Mouse (Mus musculus) megakaryocyte, adult 5-6 weeks (primary cell): ENCODE measurements around the gene Tcf19. TPM values are rescaled to one million over a fixed set of nuclear protein-coding genes. Genes with fewer than 3 reads are reported as not detected.
"Not testable (repeated sequence)": the region's sequence is repeated elsewhere in the genome, so short reads cannot be mapped to it uniquely, and the experiment has no call there.

Experiments
- ATAC-seq: 2 replicates; pipeline ENCODE4 v1.8.0; 2016; ENCODE audit warnings: mild to moderate bottlenecking, inconsistent platforms; ENCODE audit not compliant: poor library complexity, severe bottlenecking
- total RNA-seq, 2 experiments: library from RNA; stranded (forward) in 1 of 2; stranded (reverse) in 1 of 2; fragments of 153-499, 151-499 nt in 1 of 2; fragments of 221-1000, 200-1000 nt in 1 of 2; gene quantifications; 2 replicates each; pipeline versions ENCODE4 v1.2.3 to v1.2.4; 2015 to 2017

Gene Tcf19
- total RNA-seq, 2 experiments from 2014 or later: 29.6 to 72.2 TPM

DNA sequence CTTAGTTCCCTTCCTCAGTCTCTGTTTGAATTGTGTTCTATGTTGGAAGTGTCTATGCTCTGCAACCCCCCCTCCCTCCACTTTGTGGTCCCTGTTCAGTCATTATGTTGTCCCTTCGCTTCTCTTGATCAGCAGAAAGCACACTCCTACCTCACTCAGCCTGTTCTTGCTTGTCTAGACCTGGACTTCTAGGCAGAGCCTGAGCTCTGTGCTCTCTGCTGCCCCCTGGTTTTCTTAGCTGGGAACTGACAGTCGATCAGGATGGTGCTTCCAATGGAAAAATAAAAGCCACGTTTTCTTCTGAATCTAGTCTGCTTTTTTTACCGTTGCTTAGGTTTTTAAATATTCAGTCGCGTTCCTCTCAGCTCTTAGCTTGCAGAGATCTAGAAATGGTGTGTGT lies 17.7 kb upstream of the Tcf19 start:
- peak; percentile 75 for ATAC-seq

- ATAC-seq: no peak
These were observed 16.3 kb upstream of the Tcf19 start, which contains the start of gene Psors1c2 for GRCm38 (mm10) chr17:35532901-35533300. TSS of gene Psors1c2 (plus strand) at chr17:35533201.

GRCm38 (mm10) chr17:35532360-35532759 lies 15.7 kb upstream of the Tcf19 start:
- ATAC-seq: no peak

DNA sequence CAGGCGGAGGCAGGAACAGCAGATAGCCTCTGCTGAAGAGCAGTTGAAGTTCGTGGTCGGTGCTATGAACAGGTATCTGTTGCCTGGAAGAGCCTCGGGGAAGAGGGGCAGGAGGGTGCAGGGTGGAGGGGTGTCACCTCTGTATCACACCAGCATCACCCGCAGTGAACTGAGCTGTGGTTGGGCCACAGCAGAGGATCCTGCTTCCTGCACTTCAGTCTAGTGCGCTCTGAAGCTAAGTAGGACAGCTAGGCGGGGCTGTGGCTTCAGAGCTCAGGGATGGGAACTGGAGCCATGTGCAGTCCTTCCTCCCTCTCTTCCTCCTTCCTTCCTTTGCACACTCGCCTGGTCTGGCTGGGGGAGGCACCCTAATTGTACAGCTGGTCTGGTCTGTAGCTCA lies 10.0 kb upstream of the Tcf19 start:
- ATAC-seq: no peak

DNA sequence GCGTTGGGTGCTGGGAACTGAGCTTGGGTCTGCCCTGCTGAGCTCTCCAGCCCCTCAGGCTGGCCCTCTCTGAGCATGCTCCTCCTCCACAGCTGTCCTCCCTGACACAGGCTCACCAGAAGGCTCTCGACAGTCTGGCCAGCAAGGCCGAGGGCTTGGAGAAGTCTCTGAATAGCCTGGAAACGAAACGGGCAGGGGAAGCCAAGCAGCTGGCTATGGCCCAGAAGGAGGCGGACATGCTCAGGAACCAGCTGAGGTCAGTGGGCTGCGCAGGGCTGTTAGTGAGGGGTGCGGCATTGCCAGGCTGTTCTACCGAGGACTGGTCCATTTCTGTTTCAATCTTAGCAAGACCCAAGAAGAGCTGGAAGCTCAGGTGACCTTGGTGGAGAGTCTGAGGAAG lies 7.7 kb upstream of the Tcf19 start:
- no peak for ATAC-seq

DNA sequence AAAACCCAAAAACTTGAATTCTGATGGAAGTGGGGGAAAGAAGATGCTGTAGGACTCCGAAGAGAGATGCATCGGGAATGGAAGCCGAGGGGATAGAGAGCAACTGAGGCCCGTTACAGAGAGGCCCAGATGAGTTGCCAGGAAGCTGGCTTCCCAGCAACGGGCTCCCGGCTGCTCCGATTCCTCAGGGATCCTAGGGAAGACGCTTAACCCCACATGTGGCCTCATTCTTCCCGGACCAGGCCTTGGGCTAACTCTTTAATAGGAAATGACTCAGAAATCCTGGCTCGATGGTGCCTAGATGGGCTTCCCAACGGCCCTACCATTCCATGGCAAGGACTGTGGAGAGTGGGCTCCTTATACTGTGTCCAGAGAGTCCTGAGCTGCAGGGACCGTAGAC lies 902 bp upstream of the Tcf19 start:
- no peak for ATAC-seq

GRCm38 (mm10) chr17:35515911-35516640 lies 548 bp downstream of the Tcf19 start:
- ATAC-seq: 0 out of 2 replicates have a peak, but pooled peaks have one; percentile 14

DNA sequence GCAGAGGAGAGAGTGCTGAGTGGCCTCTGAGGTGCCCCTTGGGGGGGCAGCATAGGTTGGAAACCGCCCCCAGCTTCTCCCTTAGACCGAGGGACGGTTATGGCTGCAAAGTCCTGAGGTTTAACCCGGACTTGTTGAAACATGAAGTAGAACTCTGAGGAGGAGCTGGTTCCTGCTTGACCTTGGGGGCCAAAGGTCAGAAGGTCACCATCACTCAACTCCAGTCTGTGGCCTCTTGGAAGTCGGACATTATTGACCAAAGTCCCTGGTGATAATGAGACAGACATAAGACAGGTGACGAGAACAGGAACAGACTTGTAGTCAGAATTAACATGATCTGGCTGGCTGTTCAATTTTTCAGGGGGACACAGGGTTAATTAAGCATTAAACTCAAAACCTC lies 1.9 kb downstream of the Tcf19 start:
- no peak for ATAC-seq

GRCm38 (mm10) chr17:35513886-35514285 lies 2.7 kb downstream of the Tcf19 start:
- ATAC-seq: no peak

DNA sequence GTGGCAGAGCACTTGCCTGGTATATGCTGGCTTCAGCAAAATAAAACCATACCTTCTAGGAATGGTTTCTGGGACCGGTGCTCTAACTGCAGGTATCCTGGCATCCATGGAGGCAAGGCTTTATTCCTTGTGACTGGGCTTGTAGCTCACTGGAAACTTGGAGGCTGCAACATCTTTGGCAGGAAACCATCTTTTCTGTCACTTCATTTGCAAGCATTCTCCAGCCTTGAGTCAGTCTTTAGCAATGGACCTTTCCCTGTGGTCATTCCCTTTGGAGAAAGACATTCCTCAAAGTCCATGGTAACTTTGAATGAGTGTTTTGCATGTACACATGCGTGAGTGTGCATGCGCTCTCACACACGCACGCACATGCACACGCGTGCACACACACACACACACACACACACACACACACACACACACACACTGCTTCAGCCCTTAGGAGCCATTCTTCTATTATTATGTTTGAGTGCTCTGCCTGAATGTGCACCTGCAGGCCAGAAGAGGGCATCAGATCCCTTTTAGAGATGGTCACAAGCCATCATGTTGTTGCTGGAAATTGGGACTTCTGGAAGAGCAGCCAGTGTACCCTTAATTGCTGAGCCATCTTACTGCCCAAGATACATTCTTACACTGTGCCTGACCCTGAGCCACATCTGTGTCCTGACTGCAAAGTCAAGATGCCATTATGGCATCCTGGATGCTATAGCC lies 3.6 kb downstream of the Tcf19 start:
- ATAC-seq: no peak

GRCm38 (mm10) chr17:35509284-35509683 lies 7.3 kb downstream of the Tcf19 start:
- ATAC-seq: peak; percentile 70

DNA sequence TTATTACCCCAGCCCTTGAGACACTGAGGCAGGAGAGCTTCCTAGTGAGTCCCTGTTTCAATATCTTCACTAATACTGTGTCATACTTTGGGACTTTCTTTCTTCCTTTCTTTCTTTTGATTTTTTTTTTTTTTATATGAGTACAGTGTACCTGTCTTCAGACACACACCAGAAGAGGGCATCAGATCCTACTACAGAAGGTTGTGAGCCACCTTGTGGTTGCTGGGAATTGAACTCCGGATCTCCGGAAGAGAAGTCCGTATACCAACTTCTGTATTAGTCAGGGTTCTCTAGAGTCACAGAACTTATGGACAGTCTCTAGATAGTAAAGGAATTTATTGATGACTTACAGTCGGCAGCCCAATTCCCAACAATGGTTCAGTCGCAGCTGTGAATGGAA lies 8.3 kb downstream of the Tcf19 start:
- not testable (repeated sequence) for ATAC-seq

GRCm38 (mm10) chr17:35507556-35508260 lies 8.9 kb downstream of the Tcf19 start:
- ATAC-seq: peak; percentile 43

DNA sequence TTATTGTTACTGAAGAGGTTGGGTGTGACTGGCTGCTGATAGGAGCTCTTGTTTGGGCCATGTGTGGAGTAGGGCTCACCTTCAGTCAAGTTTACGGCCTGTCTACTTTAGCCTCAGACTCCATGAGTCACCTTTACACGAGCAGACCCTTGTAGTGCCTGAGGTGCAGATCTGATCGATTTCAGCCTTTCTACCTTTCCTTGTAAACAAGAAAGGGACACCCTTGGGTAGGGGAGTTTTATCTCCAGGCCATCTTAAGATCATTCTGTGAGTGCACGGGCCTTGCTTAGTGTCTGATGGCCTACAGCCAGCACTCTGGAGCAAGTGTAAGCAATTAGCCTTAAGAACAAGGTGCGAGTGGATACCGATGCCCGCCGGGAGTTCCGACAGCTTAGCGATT lies 9.7 kb downstream of the Tcf19 start:
- ATAC-seq: no peak

DNA sequence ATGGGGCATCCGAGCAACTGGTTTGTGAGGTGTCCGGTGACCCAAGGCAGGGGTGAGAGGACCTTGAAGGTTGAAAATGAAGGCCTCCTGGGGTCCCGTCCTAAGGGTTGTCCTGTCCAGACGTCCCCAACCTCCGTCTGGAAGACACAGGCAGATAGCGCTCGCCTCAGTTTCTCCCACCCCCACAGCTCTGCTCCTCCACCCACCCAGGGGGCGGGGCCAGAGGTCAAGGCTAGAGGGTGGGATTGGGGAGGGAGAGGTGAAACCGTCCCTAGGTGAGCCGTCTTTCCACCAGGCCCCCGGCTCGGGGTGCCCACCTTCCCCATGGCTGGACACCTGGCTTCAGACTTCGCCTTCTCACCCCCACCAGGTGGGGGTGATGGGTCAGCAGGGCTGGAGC lies 10.8 kb downstream of the Tcf19 start, which contains the start of gene Pou5f1:
Gene Pou5f1 (plus strand): TSS at position 243 of the 400 bp plus-strand sequence.
- no peak for ATAC-seq

DNA sequence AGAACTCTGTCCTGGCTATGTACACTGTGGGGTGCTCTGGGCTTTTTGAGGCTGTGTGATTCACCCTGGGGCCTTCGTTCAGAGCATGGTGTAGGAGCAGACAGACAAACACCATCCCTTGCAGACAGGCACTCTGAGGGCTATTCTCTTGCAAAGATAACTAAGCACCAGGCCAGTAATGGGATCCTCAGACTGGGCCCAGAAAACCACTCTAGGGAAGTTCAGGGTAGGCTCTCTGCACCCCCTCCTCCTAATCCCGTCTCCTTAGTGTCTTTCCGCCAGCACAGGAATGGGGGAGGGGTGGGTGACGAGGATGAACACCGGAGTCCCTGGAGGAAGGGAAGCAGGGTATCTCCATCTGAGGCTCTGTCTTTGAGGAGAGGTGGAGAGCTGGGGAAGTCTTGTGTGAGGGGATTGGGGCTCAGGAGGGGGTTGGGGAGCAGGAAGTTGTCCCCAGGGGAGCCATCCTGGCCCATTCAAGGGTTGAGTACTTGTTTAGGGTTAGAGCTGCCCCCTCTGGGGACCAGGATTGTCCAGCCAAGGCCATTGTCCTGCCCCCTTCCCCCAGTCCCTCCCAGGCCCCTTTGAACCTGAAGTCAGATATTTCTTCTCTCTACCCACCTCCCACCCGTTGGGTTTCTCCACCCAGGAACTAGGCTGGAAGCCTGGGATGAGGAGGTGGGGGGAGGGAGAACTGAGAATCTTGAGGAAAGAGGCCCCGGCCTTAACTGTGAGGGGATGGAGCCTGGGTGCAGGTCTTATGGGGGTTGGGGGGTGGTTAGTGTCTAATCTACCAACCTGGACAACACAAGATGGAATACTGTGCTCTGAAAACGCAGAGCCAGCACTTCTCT lies 11.8 kb downstream of the Tcf19 start:
- no peak for ATAC-seq

GRCm38 (mm10) chr17:35503849-35504248 lies 12.8 kb downstream of the Tcf19 start:
- ATAC-seq: no peak

GRCm38 (mm10) chr17:35502762-35503161 lies 13.9 kb downstream of the Tcf19 start:
- ATAC-seq: no peak

DNA sequence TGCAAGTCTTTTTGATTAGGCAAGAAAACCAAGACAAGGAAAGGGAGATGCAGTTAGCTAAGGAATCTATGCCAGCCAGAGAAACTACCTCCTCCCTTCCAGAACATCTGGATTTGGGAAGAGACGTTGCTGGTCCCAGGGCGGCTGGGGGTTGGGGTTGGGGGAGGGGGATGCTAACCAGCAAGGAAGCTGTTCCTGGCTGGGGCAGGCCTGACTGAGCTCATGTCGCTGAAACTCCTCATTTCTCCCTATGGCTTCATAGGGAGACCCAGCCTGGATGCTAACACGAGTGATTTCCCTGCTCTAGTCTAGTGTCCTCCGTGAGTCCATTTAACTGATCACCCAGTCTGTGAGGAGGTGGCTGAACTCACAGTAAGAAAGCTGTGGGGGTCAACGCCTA lies 14.4 kb downstream of the Tcf19 start:
- no peak for ATAC-seq

DNA sequence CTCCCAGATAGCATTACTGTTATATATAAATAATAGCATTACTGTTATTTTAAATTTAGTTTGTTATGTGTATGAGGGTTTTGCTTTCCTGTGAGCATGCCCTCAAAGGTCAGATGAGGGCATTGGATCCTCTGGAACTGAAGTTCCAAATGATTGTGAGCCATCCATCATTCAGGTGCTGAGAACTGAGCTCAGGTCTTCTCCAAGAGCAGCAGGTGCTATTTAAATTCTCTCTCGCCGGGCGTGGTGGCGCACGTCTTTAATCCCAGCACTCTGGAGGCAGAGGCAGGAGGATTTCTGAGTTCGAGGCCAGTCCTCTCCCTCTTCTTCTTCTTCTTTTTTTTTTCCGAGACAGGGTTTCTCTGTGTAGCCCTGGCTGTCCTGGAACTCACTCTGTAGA lies 19.5 kb downstream of the Tcf19 start:
- no peak for ATAC-seq

DNA sequence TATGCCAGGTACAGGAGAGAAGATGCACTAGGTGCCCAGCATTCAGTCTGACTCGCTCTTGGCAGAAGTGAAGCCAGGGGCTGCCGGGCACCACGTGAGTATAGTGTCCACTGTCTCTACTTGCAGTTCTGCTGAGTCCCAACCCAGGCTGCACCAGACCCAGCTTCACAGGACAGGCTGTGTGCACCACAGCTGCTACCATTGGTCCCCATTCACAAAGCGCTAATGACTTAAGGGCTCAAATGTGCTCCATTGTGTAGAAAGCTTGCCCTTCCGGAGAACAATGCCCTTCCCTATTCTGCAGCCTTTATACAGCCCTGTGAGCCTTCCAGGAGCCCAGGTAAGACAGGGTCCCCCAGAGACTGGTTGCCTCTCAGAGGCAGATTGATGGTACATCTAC lies 26.3 kb downstream of the Tcf19 start:
- ATAC-seq: no peak
